Mouse (Mus musculus) MEL (cell line): ENCODE measurements around the gene Ryr1.

Source experiments
- CTCF ChIP-seq, 3 experiments: IDR thresholded peaks in 2 of 3; conservative IDR thresholded peaks in 1 of 3; 2 replicates each; pipeline ENCODE4 v1.5.1; 2011 to 2012; ENCODE audit warnings: low read length in 3 of 3, low read depth in 2 of 3, mild to moderate bottlenecking in 2 of 3, improper control_type of control experiment in 1 of 3, inconsistent platforms in 1 of 3, mixed read lengths in 1 of 3, moderate library complexity in 1 of 3; ENCODE audit not compliant: control insufficient read depth in 1 of 3, insufficient read depth in 1 of 3, poor library complexity in 1 of 3, severe bottlenecking in 1 of 3
- GATA1 ChIP-seq: IDR thresholded peaks from 2 replicates; pipeline ENCODE4 v1.6.1; 2011; ENCODE audit warnings: low read depth, low read length, improper control_type of control experiment
- POLR2A ChIP-seq, 2 experiments: IDR thresholded peaks; 2 replicates each; pipeline ENCODE4 v1.6.1; 2011 to 2012; ENCODE audit warnings: low read length in 2 of 2, mild to moderate bottlenecking in 2 of 2, control low read depth in 1 of 2, improper control_type of control experiment in 1 of 2, low read depth in 1 of 2, moderate library complexity in 1 of 2; ENCODE audit not compliant: control insufficient read depth in 1 of 2, insufficient read depth in 1 of 2, poor library complexity in 1 of 2

- TF ChIP-seq POLR2A (IDR thresholded peaks at IDR 0.05; ENCODE audit: control insufficient read depth in 1 of 2, insufficient read depth in 1 of 2, low read depth in 1 of 2, low read length in 2 of 2, poor library complexity in 1 of 2) (no peak), CTCF (IDR thresholded peaks at IDR 0.05 in 2 of 3, conservative IDR thresholded peaks at IDR 0.05 in 1 of 3; ENCODE audit: control insufficient read depth in 1 of 3, insufficient read depth in 1 of 3, low read depth in 2 of 3, low read length in 3 of 3, poor library complexity in 1 of 3, severe bottlenecking in 1 of 3) (no peak), GATA1 (no peak)
Measured at GRCm38 (mm10) chr7:29162294-29162693, 37.3 kb upstream of the Ryr1 start.
